Mouse (Mus musculus): ENCODE measurements around the gene Cep70. TPM values are rescaled to one million over a fixed set of nuclear protein-coding genes. Genes with fewer than 3 reads are reported as not detected.

Gene Cep70
- polyA plus RNA-seq, 1 experiment from 2014 or later = 50.6 TPM

GRCm38 (mm10) chr9:99325208-99325929 is 82.2 kb downstream of the Cep70 start:
- no peak overlapping the region for H3K4me2 ChIP-seq
- ATAC-seq (ENCODE audit: low FRiP score, low read depth) = no peak
- no peaks in the 10 kb centered on the region for H3K36me3 ChIP-seq
- no peak overlapping the region for H3K27ac ChIP-seq (replicated peaks)
- H3K4me1 ChIP-seq (replicated peaks) = peaks cover 4% of the 10 kb centered on the region; the same call in 1 of the 2 replicates
- 88% methylated on average over 7 of the region's 7 CpGs for WGBS
- no peak overlapping the region for H3K9ac ChIP-seq
- no peak overlapping the region for H3K4me3 ChIP-seq
- H3K9me3 ChIP-seq = no peaks in the 10 kb centered on the region
- no peaks in the 10 kb centered on the region for H3K27me3 ChIP-seq

- WGBS = 84% methylated on average over 4 of the region's 4 CpGs
- Histone ChIP-seq H3K9me3 (no peaks in the 10 kb centered on the region), H3K36me3 (no peaks in the 10 kb centered on the region), H3K27me3 (no peaks in the 10 kb centered on the region), H3K4me3 (no peak overlapping the region), H3K27ac (replicated peaks) (no peak overlapping the region), H3K9ac (no peak overlapping the region), H3K4me1 (replicated peaks) (peaks cover 4% of the 10 kb centered on the region; the same call in 1 of the 2 replicates), H3K4me2 (no peak overlapping the region)
- ATAC-seq (ENCODE audit: low FRiP score, low read depth) = no peak
Measured at GRCm38 (mm10) chr9:99325961-99326360, 82.8 kb downstream of the Cep70 start.

GRCm38 (mm10) chr9:99326881-99327280 is 83.7 kb downstream of the Cep70 start:
- 34% methylated on average over 4 of the region's 4 CpGs for WGBS
- no peaks in the 10 kb centered on the region for H3K9me3 ChIP-seq
- H3K4me1 ChIP-seq (replicated peaks) = peaks cover 4% of the 10 kb centered on the region; the same call in 1 of the 2 replicates
- H3K4me2 ChIP-seq = no peak overlapping the region
- no peak overlapping the region for H3K27ac ChIP-seq (replicated peaks)
- no peaks in the 10 kb centered on the region for H3K27me3 ChIP-seq
- no peak overlapping the region for H3K4me3 ChIP-seq
- no peaks in the 10 kb centered on the region for H3K36me3 ChIP-seq
- no peak for ATAC-seq (ENCODE audit: low FRiP score, low read depth)
- H3K9ac ChIP-seq = no peak overlapping the region

GRCm38 (mm10) chr9:99336538-99336937 is 93.4 kb downstream of the Cep70 start:
- Histone ChIP-seq H3K4me3 (no peak overlapping the region), H3K27me3 (no peaks in the 10 kb centered on the region), H3K4me2 (no peak overlapping the region), H3K4me1 (replicated peaks) (no peaks in the 10 kb centered on the region), H3K27ac (replicated peaks) (no peak overlapping the region), H3K9ac (no peak overlapping the region), H3K36me3 (no peaks in the 10 kb centered on the region), H3K9me3 (no peaks in the 10 kb centered on the region)
- WGBS = 82% methylated on average over 4 of the region's 4 CpGs
- ATAC-seq (ENCODE audit: low FRiP score, low read depth) = no peak

- Histone ChIP-seq H3K4me2 (no peak overlapping the region), H3K4me3 (no peak overlapping the region), H3K4me1 (replicated peaks) (no peaks in the 10 kb centered on the region), H3K9me3 (no peaks in the 10 kb centered on the region), H3K36me3 (no peaks in the 10 kb centered on the region), H3K27me3 (no peaks in the 10 kb centered on the region), H3K9ac (no peak overlapping the region), H3K27ac (replicated peaks) (no peak overlapping the region)
- ATAC-seq (ENCODE audit: low FRiP score, low read depth) = no peak
- WGBS = 100% methylated on average over 1 of the region's 1 CpGs
Measured at GRCm38 (mm10) chr9:99338293-99338692, 95.1 kb downstream of the Cep70 start.

- Histone ChIP-seq H3K9me3 (no peaks in the 10 kb centered on the region), H3K27ac (replicated peaks) (no peak overlapping the region), H3K4me2 (no peak overlapping the region), H3K4me3 (no peak overlapping the region), H3K27me3 (no peaks in the 10 kb centered on the region), H3K9ac (no peak overlapping the region), H3K36me3 (no peaks in the 10 kb centered on the region), H3K4me1 (replicated peaks) (no peaks in the 10 kb centered on the region)
- WGBS = 95% methylated on average over 1 of the region's 1 CpGs
- no peak for ATAC-seq (ENCODE audit: low FRiP score, low read depth)
Measured at GRCm38 (mm10) chr9:99339182-99339581, 96.0 kb downstream of the Cep70 start.

- no peak for ATAC-seq (ENCODE audit: low FRiP score, low read depth)
- H3K9me3 ChIP-seq = no peaks in the 10 kb centered on the region
Measured at GRCm38 (mm10) chr9:99340126-99340525, 97.0 kb downstream of the Cep70 start.

GRCm38 (mm10) chr9:99341600-99341999 is 98.4 kb downstream of the Cep70 start:
- whole genome bisulfite sequencing = 83% methylated on average over 3 of the region's 3 CpGs
- Histone ChIP-seq H3K27ac (replicated peaks) (no peak overlapping the region), H3K36me3 (no peaks in the 10 kb centered on the region), H3K4me1 (replicated peaks) (peaks cover 5% of the 10 kb centered on the region; the same call in 1 of the 2 replicates), H3K4me3 (no peak overlapping the region), H3K4me2 (no peak overlapping the region), H3K9ac (no peak overlapping the region), H3K27me3 (no peaks in the 10 kb centered on the region), H3K9me3 (no peaks in the 10 kb centered on the region)
- ATAC-seq (ENCODE audit: low FRiP score, low read depth) = no peak

More at GRCm38 (mm10) chr9:99340126-99340525, 97.0 kb downstream of the Cep70 start:
- H3K27me3 ChIP-seq = no peaks in the 10 kb centered on the region
- H3K9ac ChIP-seq = no peak overlapping the region
- no peak overlapping the region for H3K4me3 ChIP-seq
- no peaks in the 10 kb centered on the region for H3K36me3 ChIP-seq
- no peak overlapping the region for H3K4me2 ChIP-seq
- peaks cover 2% of the 10 kb centered on the region; the same call in 1 of the 2 replicates for H3K4me1 ChIP-seq (replicated peaks)
- H3K27ac ChIP-seq (replicated peaks) = no peak overlapping the region
- 68% methylated on average over 12 of the region's 12 CpGs for WGBS

- ATAC-seq (ENCODE audit: low FRiP score, low read depth) = peak; percentile 85
- no peaks in the 10 kb centered on the region for H3K9me3 ChIP-seq
- no peaks in the 10 kb centered on the region for H3K36me3 ChIP-seq
- 21% methylated on average over 4 of the region's 4 CpGs for WGBS
- H3K27me3 ChIP-seq = no peaks in the 10 kb centered on the region
- no peak overlapping the region for H3K4me2 ChIP-seq
- H3K27ac ChIP-seq (replicated peaks) = no peak overlapping the region
- peaks cover 5% of the 10 kb centered on the region; the same call in 1 of the 2 replicates for H3K4me1 ChIP-seq (replicated peaks)
- no peak overlapping the region for H3K9ac ChIP-seq
- H3K4me3 ChIP-seq = no peak overlapping the region
Measured at GRCm38 (mm10) chr9:99345351-99345792, 102.2 kb downstream of the Cep70 start.

Other genes starting within 250 kb of the Cep70 start
- 0.13 TPM in 1 of 2 replicates, not detected in the other for gene Gm1123, start 207.7 kb upstream of the Cep70 start, polyA plus RNA-seq (2015; fragmentation: Nextera tagmentation; extraction: Ambion mirVana)
- 2.4 and 3.8 TPM in 2 replicates for gene Pik3cb, start 102.7 kb upstream of the Cep70 start, polyA plus RNA-seq (2015; fragmentation: Nextera tagmentation; extraction: Ambion mirVana)
- gene Faiml, start 6.1 kb upstream of the Cep70 start, polyA plus RNA-seq (2015; fragmentation: Nextera tagmentation; extraction: Ambion mirVana) = not detected in 2 replicates
- gene Esyt3, start 115.2 kb downstream of the Cep70 start, polyA plus RNA-seq (2015; fragmentation: Nextera tagmentation; extraction: Ambion mirVana) = 0.76 and 0.87 TPM in 2 replicates
- 53.8 and 57.1 TPM in 2 replicates for gene Mras, start 194.0 kb downstream of the Cep70 start, polyA plus RNA-seq (2015; fragmentation: Nextera tagmentation; extraction: Ambion mirVana)
- 0.60 and 0.62 TPM in 2 replicates for gene Nme9, start 208.1 kb downstream of the Cep70 start, polyA plus RNA-seq (2015; fragmentation: Nextera tagmentation; extraction: Ambion mirVana)